Mouse (Mus musculus): ENCODE results near the gene Itm2a.
A peak's percentile ranks its signal among the peaks of the same experiment; 100 is the strongest.

The Itm2a gene

GRCm38 (mm10) chrX:107402915-107403912 lies at the start of gene Itm2a:
TSS of gene Itm2a (minus strand) at chrX:107403376.
- peak; percentile 19 to 36 for DNase-seq

- peak; percentile 12 to 21 for DNase-seq
Observed at GRCm38 (mm10) chrX:107435887-107436286, 32.7 kb upstream of the Itm2a start.

- DNase-seq = no peak
Observed at GRCm38 (mm10) chrX:107421304-107421703, 18.1 kb upstream of the Itm2a start.

DNA sequence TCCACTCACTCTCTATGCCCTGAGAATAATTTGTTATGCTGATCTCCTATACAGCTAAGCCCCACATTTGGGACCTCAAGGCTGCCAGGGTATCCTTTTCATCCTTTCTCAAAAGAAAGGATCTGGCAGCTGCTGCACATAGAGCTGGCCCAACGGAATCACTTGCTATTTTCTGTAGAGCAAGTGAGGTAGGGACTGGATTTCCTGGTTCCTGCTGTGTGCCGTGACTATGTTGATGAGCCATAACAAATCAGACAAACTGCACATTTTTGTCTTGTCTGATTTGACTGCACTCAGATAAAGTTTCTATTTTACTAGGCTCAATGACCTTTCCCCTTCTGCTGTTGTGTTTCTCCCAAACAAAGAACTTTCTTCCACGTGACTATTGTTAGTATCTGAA lies 14.2 kb upstream of the Itm2a start:
- DNase-seq = no peak

DNA sequence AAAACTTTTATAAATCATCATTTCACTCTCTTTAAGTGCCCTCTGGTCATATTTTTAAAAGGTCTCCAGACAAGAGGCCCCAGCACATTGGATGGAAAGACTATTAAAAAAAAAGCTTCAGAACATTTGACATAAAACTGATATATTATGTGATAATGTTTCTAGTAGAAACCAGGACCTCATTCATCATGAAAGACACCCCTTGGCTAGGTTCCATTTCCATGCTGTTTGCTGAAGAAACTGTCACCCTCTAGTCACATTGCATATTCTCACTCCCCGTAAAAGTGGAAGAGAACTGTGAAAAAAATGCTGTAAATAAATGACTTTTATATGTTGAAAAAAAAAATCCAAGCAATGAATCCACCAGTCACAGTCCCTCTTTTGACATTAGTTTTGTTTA lies 12.8 kb upstream of the Itm2a start:
- DNase-seq = no peak

- DNase-seq = peak in 1 of 2 experiments; percentile 19
Observed at GRCm38 (mm10) chrX:107402481-107402880, 695 bp downstream of the Itm2a start.

GRCm38 (mm10) chrX:107399087-107399486 lies 4.1 kb downstream of the Itm2a start:
- DNase-seq = no peak

- DNase-seq = no peak
Observed at GRCm38 (mm10) chrX:107393256-107393655, 9.9 kb downstream of the Itm2a start.

DNA sequence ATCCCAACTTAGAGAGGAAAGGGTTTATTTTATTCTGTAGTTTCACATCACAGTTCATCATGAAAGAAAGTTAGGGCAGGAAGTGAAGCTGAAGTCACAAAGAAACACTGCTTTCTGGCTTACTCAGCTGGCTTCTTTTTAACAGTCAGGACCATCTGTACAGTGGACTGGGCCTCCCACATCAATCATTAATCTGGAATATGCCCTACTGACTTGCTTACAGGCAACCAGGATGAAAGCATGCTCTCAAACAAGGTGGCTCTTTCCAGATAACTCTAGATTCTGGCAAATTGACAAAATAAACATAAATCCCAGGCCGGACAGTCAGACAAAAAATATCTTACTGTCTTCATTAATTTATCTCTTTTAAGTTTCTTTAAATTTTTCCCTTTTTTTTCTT lies 27.8 kb downstream of the Itm2a start:
- DNase-seq = no peak

All from B cell, adult 2 months (primary cell).